Mouse (Mus musculus) kidney, embryonic 15.5 days (tissue): ENCODE data around the gene Cog6. TPM values are rescaled to one million over a fixed set of nuclear protein-coding genes. Genes with fewer than 3 reads are reported as not detected.

Experiments
- polyA plus RNA-seq: library from polyadenylated mRNA; unstranded; fragments of >200 nt; fragmentation: Nextera tagmentation; extraction: Ambion mirVana; gene quantifications from 2 replicates; pipeline ENCODE4 v1.2.1, GENCODE M21; 2015

The Cog6 gene
- polyA plus RNA-seq, 1 experiment from 2014 or later = 47.0 TPM

Other genes with a start within 250 kb of the Cog6 start
- gene Lhfp, start 24.3 kb upstream of the Cog6 start, polyA plus RNA-seq = 108 and 113 TPM in 2 replicates